Mouse (Mus musculus): ENCODE results near the gene Higd2a. TPM values are rescaled to one million over a fixed set of nuclear protein-coding genes. Genes with fewer than 3 reads are reported as not detected.
"Not testable (repeated sequence)": the region's sequence is repeated elsewhere in the genome, so short reads cannot be mapped to it uniquely, and the experiment has no call there.

Gene Higd2a
- polyA plus RNA-seq, 2 experiments: 116 to 174 TPM

GRCm38 (mm10) chr13:54608666-54609065, 18.7 kb downstream of the Higd2a start:
- Histone ChIP-seq H3K27ac (replicated peaks; ENCODE audit: low read depth, low read length) (no peak overlapping the region), H3K4me1 (ENCODE audit: control insufficient read depth, insufficient read depth, low read length) (peaks cover 4% of the 10 kb centered on the region; the same call in 1 of the 2 replicates), H3K4me3 (replicated peaks; ENCODE audit: low read length) (no peak overlapping the region), H3K9me3 (ENCODE audit: control insufficient read depth, low read length) (no peaks in the 10 kb centered on the region), H3K9ac (ENCODE audit: low read depth, low read length, severe bottlenecking) (no peak overlapping the region), H3K27me3 (ENCODE audit: control insufficient read depth, insufficient read depth, low read length) (no peaks in the 10 kb centered on the region), H3K36me3 (ENCODE audit: control insufficient read depth, insufficient read depth, low read length) (no peaks in the 10 kb centered on the region), H3K4me2 (replicated peaks; ENCODE audit: low read depth, low read length, severe bottlenecking) (no peak overlapping the region)
- 24% methylated on average over 8 of the region's 8 CpGs for WGBS
- no peak for ATAC-seq (ENCODE audit: low FRiP score, low read depth)
- DNase-seq (ENCODE audit: low spot score): no peak
- no peak for TF ChIP-seq POLR2A (IDR thresholded peaks at IDR 0.05; ENCODE audit: borderline replicate concordance, extremely low read depth, insufficient read depth, insufficient read length)

GRCm38 (mm10) chr13:54609301-54609700, 19.3 kb downstream of the Higd2a start:
- no peak overlapping the region for H3K4me2 ChIP-seq (replicated peaks; ENCODE audit: low read depth, low read length, severe bottlenecking)

GRCm38 (mm10) chr13:54610613-54610971, 20.6 kb downstream of the Higd2a start:
- ATAC-seq (ENCODE audit: low FRiP score, low read depth) (no peak), DNase-seq (ENCODE audit: low spot score) (no peak)
- H3K4me1 ChIP-seq (ENCODE audit: control insufficient read depth, insufficient read depth, low read length): peaks cover 4% of the 10 kb centered on the region; the same call in 1 of the 2 replicates
- H3K9ac ChIP-seq (ENCODE audit: low read depth, low read length, severe bottlenecking): peak overlapping the region; percentile 60
- no peaks in the 10 kb centered on the region for H3K9me3 ChIP-seq (ENCODE audit: control insufficient read depth, low read length)
- TF ChIP-seq POLR2A (IDR thresholded peaks at IDR 0.05; ENCODE audit: borderline replicate concordance, extremely low read depth, insufficient read depth, insufficient read length): no peak
- WGBS: 11% methylated on average over 13 of the region's 13 CpGs
- H3K4me2 ChIP-seq (replicated peaks; ENCODE audit: low read depth, low read length, severe bottlenecking): peak overlapping the region; percentile 79
- no peak overlapping the region for H3K27ac ChIP-seq (replicated peaks; ENCODE audit: low read depth, low read length)
- no peaks in the 10 kb centered on the region for H3K27me3 ChIP-seq (ENCODE audit: control insufficient read depth, insufficient read depth, low read length)
- peak overlapping the region; percentile 52 for H3K4me3 ChIP-seq (replicated peaks; ENCODE audit: low read length)
- H3K36me3 ChIP-seq (ENCODE audit: control insufficient read depth, insufficient read depth, low read length): no peaks in the 10 kb centered on the region

More at GRCm38 (mm10) chr13:54609301-54609700, 19.3 kb downstream of the Higd2a start:
- Histone ChIP-seq H3K27ac (replicated peaks; ENCODE audit: low read depth, low read length) (no peak overlapping the region), H3K36me3 (ENCODE audit: control insufficient read depth, insufficient read depth, low read length) (no peaks in the 10 kb centered on the region), H3K9ac (ENCODE audit: low read depth, low read length, severe bottlenecking) (no peak overlapping the region), H3K27me3 (ENCODE audit: control insufficient read depth, insufficient read depth, low read length) (no peaks in the 10 kb centered on the region), H3K4me1 (ENCODE audit: control insufficient read depth, insufficient read depth, low read length) (peaks cover 4% of the 10 kb centered on the region; the same call in 1 of the 2 replicates), H3K9me3 (ENCODE audit: control insufficient read depth, low read length) (no peaks in the 10 kb centered on the region), H3K4me3 (replicated peaks; ENCODE audit: low read length) (no peak overlapping the region)
- TF ChIP-seq POLR2A (IDR thresholded peaks at IDR 0.05; ENCODE audit: borderline replicate concordance, extremely low read depth, insufficient read depth, insufficient read length): no peak
- no peak for DNase-seq (ENCODE audit: low spot score)
- WGBS: 19% methylated on average over 1 of the region's 1 CpGs
- ATAC-seq (ENCODE audit: low FRiP score, low read depth): no peak

- WGBS: 2% methylated on average over 39 of the region's 66 CpGs
- H3K9ac ChIP-seq (ENCODE audit: low read depth, low read length, severe bottlenecking): peak within 1 kb of the TSS; percentile 60
- peaks cover 4% of the 10 kb centered on the region; the same call in 1 of the 2 replicates for H3K4me1 ChIP-seq (ENCODE audit: control insufficient read depth, insufficient read depth, low read length)
- H3K27me3 ChIP-seq (ENCODE audit: control insufficient read depth, insufficient read depth, low read length): no peaks in the 10 kb centered on the region
- H3K9me3 ChIP-seq (ENCODE audit: control insufficient read depth, low read length): no peaks in the 10 kb centered on the region
- no peak within 1 kb of the TSS for H3K27ac ChIP-seq (replicated peaks; ENCODE audit: low read depth, low read length)
- no peak for TF ChIP-seq POLR2A (IDR thresholded peaks at IDR 0.05; ENCODE audit: borderline replicate concordance, extremely low read depth, insufficient read depth, insufficient read length)
- H3K4me2 ChIP-seq (replicated peaks; ENCODE audit: low read depth, low read length, severe bottlenecking): peak within 1 kb of the TSS; percentile 79
- ATAC-seq (ENCODE audit: low FRiP score, low read depth) (peak; percentile 74), DNase-seq (ENCODE audit: low spot score) (peak; percentile 67)
- peak within 1 kb of the TSS; percentile 52 for H3K4me3 ChIP-seq (replicated peaks; ENCODE audit: low read length)
- no peaks in the 10 kb centered on the region for H3K36me3 ChIP-seq (ENCODE audit: control insufficient read depth, insufficient read depth, low read length)
These were observed 21.2 kb downstream of the Higd2a start, which contains the start of gene Cltb for GRCm38 (mm10) chr13:54610972-54611754. Gene Cltb (minus strand): TSS chr13:54611344.

- ATAC-seq (ENCODE audit: low FRiP score, low read depth); H3K9me3 ChIP-seq (ENCODE audit: control insufficient read depth, low read length); H3K27me3 ChIP-seq (ENCODE audit: control insufficient read depth, insufficient read depth, low read length); H3K9ac ChIP-seq (ENCODE audit: low read depth, low read length, severe bottlenecking); H3K36me3 ChIP-seq (ENCODE audit: control insufficient read depth, insufficient read depth, low read length); H3K4me1 ChIP-seq (ENCODE audit: control insufficient read depth, insufficient read depth, low read length); H3K4me2 ChIP-seq (replicated peaks; ENCODE audit: low read depth, low read length, severe bottlenecking); DNase-seq (ENCODE audit: low spot score); H3K4me3 ChIP-seq (replicated peaks; ENCODE audit: low read length); H3K27ac ChIP-seq (replicated peaks; ENCODE audit: low read depth, low read length): not testable (repeated sequence)
- 86% methylated on average over 8 of the region's 8 CpGs for WGBS
These were observed 23.1 kb downstream of the Higd2a start for GRCm38 (mm10) chr13:54613141-54613540.
